Mouse (Mus musculus): Measurements from ENCODE around the gene Anp32e. TPM values are rescaled to one million over a fixed set of nuclear protein-coding genes. Genes with fewer than 3 reads are reported as not detected.
A peak's percentile ranks its signal among the peaks of the same experiment; 100 is the strongest.

Anp32e gene
- polyA plus RNA-seq, 1 experiment from 2014 or later, result 67.2 TPM

GRCm38 (mm10) chr3:95980276-95980970 lies 51.4 kb downstream of the Anp32e start:
- WGBS, result 85% methylated on average over 12 of the region's 12 CpGs
- TF ChIP-seq CTCF (IDR thresholded peaks at IDR 0.05; ENCODE audit: low read depth) (no peak), EP300 (optimal IDR thresholded peaks at IDR 0.05) (no peak)
- Histone ChIP-seq H3K36me3 (ENCODE audit: control insufficient read depth, insufficient read depth, low read length) (no peaks in the 10 kb centered on the region), H3K4me3 (ENCODE audit: low read depth, low read length) (no peak overlapping the region), H3K9ac (ENCODE audit: low read length) (no peak overlapping the region), H3K4me2 (replicated peaks; ENCODE audit: low read depth) (no peak overlapping the region), H3K27me3 (ENCODE audit: control insufficient read depth, insufficient read depth, low read length) (no peaks in the 10 kb centered on the region), H3K4me1 (replicated peaks; ENCODE audit: control insufficient read depth, insufficient read depth) (no peaks in the 10 kb centered on the region), H3K27ac (replicated peaks) (no peak overlapping the region), H3K9me3 (ENCODE audit: control insufficient read depth, low read length) (no peaks in the 10 kb centered on the region)
- ATAC-seq (ENCODE audit: low FRiP score, low TSS enrichment) (no peak), DNase-seq (ENCODE audit: low spot score) (no peak)

DNA sequence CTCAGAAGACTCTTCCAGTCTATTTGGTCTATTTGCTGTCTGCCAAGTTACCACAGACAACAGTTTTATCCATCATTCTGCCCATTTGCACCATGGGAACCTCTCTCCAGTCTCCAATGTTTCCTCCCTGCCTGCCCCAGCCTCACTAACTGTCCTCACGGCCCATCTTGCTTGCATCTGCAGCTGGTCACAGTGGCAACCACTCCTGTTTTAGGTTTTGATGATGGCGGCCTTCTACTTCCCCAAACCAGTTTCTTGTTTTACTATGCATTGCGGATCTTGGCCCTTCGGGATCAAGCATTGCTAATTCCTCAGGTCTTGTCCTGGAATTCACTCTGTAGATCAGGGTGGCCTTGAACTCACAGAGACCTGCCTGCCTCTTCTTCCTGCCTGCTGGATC lies 53.1 kb downstream of the Anp32e start:
- 89% methylated on average over 4 of the region's 4 CpGs for WGBS
- no peaks in the 10 kb centered on the region for H3K36me3 ChIP-seq (ENCODE audit: control insufficient read depth, insufficient read depth, low read length)
- no peak overlapping the region for H3K4me3 ChIP-seq (ENCODE audit: low read depth, low read length)
- ATAC-seq (ENCODE audit: low FRiP score, low TSS enrichment) (no peak), DNase-seq (ENCODE audit: low spot score) (no peak)
- no peaks in the 10 kb centered on the region for H3K9me3 ChIP-seq (ENCODE audit: control insufficient read depth, low read length)
- TF ChIP-seq EP300 (optimal IDR thresholded peaks at IDR 0.05), result no peak
- no peak for TF ChIP-seq CTCF (IDR thresholded peaks at IDR 0.05; ENCODE audit: low read depth)
- H3K4me2 ChIP-seq (replicated peaks; ENCODE audit: low read depth), result no peak overlapping the region
- H3K27ac ChIP-seq (replicated peaks), result no peak overlapping the region
- peaks cover 9% of the 10 kb centered on the region; the same call in 1 of the 2 replicates for H3K4me1 ChIP-seq (replicated peaks; ENCODE audit: control insufficient read depth, insufficient read depth)
- H3K27me3 ChIP-seq (ENCODE audit: control insufficient read depth, insufficient read depth, low read length), result no peaks in the 10 kb centered on the region
- H3K9ac ChIP-seq (ENCODE audit: low read length), result no peak overlapping the region

GRCm38 (mm10) chr3:95985209-95986000 lies 56.4 kb downstream of the Anp32e start:
- DNase-seq (ENCODE audit: low spot score), result peak; percentile 74
- peak overlapping the region; percentile 10 for H3K4me3 ChIP-seq (ENCODE audit: low read depth, low read length)
- no peaks in the 10 kb centered on the region for H3K27me3 ChIP-seq (ENCODE audit: control insufficient read depth, insufficient read depth, low read length)
- H3K9me3 ChIP-seq (ENCODE audit: control insufficient read depth, low read length), result no peaks in the 10 kb centered on the region
- peak; percentile 92 for ATAC-seq (ENCODE audit: low FRiP score, low TSS enrichment)
- WGBS, result 5% methylated on average over 12 of the region's 12 CpGs
- peaks cover 15% of the 10 kb centered on the region for H3K36me3 ChIP-seq (ENCODE audit: control insufficient read depth, insufficient read depth, low read length)
- H3K4me1 ChIP-seq (replicated peaks; ENCODE audit: control insufficient read depth, insufficient read depth), result peaks cover 9% of the 10 kb centered on the region; the same call in 1 of the 2 replicates
- H3K9ac ChIP-seq (ENCODE audit: low read length), result peak overlapping the region; percentile 47
- H3K27ac ChIP-seq (replicated peaks), result peak overlapping the region; percentile 93
- TF ChIP-seq CTCF (IDR thresholded peaks at IDR 0.05; ENCODE audit: low read depth) (no peak), EP300 (optimal IDR thresholded peaks at IDR 0.05) (peak; percentile 48)
- H3K4me2 ChIP-seq (replicated peaks; ENCODE audit: low read depth), result peak overlapping the region; percentile 37

GRCm38 (mm10) chr3:95986001-95986622 lies 57.1 kb downstream of the Anp32e start:
- no peak for TF ChIP-seq EP300 (optimal IDR thresholded peaks at IDR 0.05)
- no peak for TF ChIP-seq CTCF (IDR thresholded peaks at IDR 0.05; ENCODE audit: low read depth)
- Histone ChIP-seq H3K27ac (replicated peaks) (peak overlapping the region; percentile 93), H3K4me2 (replicated peaks; ENCODE audit: low read depth) (peak overlapping the region; percentile 37), H3K9me3 (ENCODE audit: control insufficient read depth, low read length) (no peaks in the 10 kb centered on the region), H3K4me1 (replicated peaks; ENCODE audit: control insufficient read depth, insufficient read depth) (peaks cover 9% of the 10 kb centered on the region; the same call in 1 of the 2 replicates), H3K27me3 (ENCODE audit: control insufficient read depth, insufficient read depth, low read length) (no peaks in the 10 kb centered on the region), H3K9ac (ENCODE audit: low read length) (peak overlapping the region; percentile 8; the same call in 1 of the 2 replicates), H3K36me3 (ENCODE audit: control insufficient read depth, insufficient read depth, low read length) (peaks cover 15% of the 10 kb centered on the region), H3K4me3 (ENCODE audit: low read depth, low read length) (peak overlapping the region; percentile 10)
- DNase-seq (ENCODE audit: low spot score) (peak; percentile 68), ATAC-seq (ENCODE audit: low FRiP score, low TSS enrichment) (peak; percentile 60; the same call in 1 of the 2 replicates)
- 6% methylated on average over 21 of the region's 21 CpGs for WGBS

GRCm38 (mm10) chr3:95986984-95987383 lies 57.9 kb downstream of the Anp32e start:
- TF ChIP-seq EP300 (optimal IDR thresholded peaks at IDR 0.05) (no peak), CTCF (IDR thresholded peaks at IDR 0.05; ENCODE audit: low read depth) (no peak)
- Histone ChIP-seq H3K4me3 (ENCODE audit: low read depth, low read length) (no peak overlapping the region), H3K27ac (replicated peaks) (peak overlapping the region; percentile 93; the same call in 1 of the 2 replicates), H3K4me1 (replicated peaks; ENCODE audit: control insufficient read depth, insufficient read depth) (peaks cover 9% of the 10 kb centered on the region; the same call in 1 of the 2 replicates), H3K9ac (ENCODE audit: low read length) (no peak overlapping the region), H3K27me3 (ENCODE audit: control insufficient read depth, insufficient read depth, low read length) (no peaks in the 10 kb centered on the region), H3K9me3 (ENCODE audit: control insufficient read depth, low read length) (no peaks in the 10 kb centered on the region), H3K4me2 (replicated peaks; ENCODE audit: low read depth) (no peak overlapping the region), H3K36me3 (ENCODE audit: control insufficient read depth, insufficient read depth, low read length) (peaks cover 17% of the 10 kb centered on the region)
- WGBS, result 76% methylated on average over 4 of the region's 4 CpGs
- DNase-seq (ENCODE audit: low spot score) (no peak), ATAC-seq (ENCODE audit: low FRiP score, low TSS enrichment) (no peak)

All from stomach, postnatal 0 days (tissue).